Mouse (Mus musculus) small intestine, adult 10 weeks (tissue): ENCODE measurements around the gene Tas2r114. TPM values are rescaled to one million over a fixed set of nuclear protein-coding genes. Genes with fewer than 3 reads are reported as not detected.

Source experiments
- polyA plus RNA-seq: library from polyadenylated mRNA; stranded (reverse); fragments of 350-450 nt; fragmentation: Illumina TruSeq; extraction: RNeasy Lipid Tissue Mini Kit (QIAGEN cat#74804); gene quantifications from one replicate; pipeline ENCODE4 v1.2.3, GENCODE M21; 2014; ENCODE audit warnings: low replicate concordance

The Tas2r114 gene
- polyA plus RNA-seq, result not detected

GRCm38 (mm10) chr6:131689963-131690362 is at the start of gene Tas2r114:
TSS of gene Tas2r114 (minus strand) at chr6:131690063.

GRCm38 (mm10) chr6:131687395-131687794 is 2.5 kb downstream of the Tas2r114 start, which contains the start of gene Tas2r105:
TSS of gene Tas2r105 (minus strand) at chr6:131687495.

GRCm38 (mm10) chr6:131685644-131686043 is 4.2 kb downstream of the Tas2r114 start, which contains the start of gene Tas2r104:
TSS of gene Tas2r104 (minus strand) at chr6:131685744.

GRCm38 (mm10) chr6:131678786-131679185 is 11.1 kb downstream of the Tas2r114 start, which contains the start of gene Tas2r106:
TSS of gene Tas2r106 (minus strand) at chr6:131678886.

GRCm38 (mm10) chr6:131660049-131660448 is 29.8 kb downstream of the Tas2r114 start, which contains the start of gene Tas2r107:
TSS of gene Tas2r107 (minus strand) at chr6:131660149.

Other genes starting within 250 kb of the Tas2r114 start
- not detected for gene 5430401F13Rik, start 203.7 kb downstream of the Tas2r114 start, polyA plus RNA-seq
- not detected for gene Gm6619, start 203.7 kb downstream of the Tas2r114 start, polyA plus RNA-seq
- gene Tas2r130, start 59.2 kb downstream of the Tas2r114 start, polyA plus RNA-seq, result not detected
- not detected for gene Tas2r107, start 29.9 kb downstream of the Tas2r114 start, polyA plus RNA-seq
- gene Tas2r106, start 11.2 kb downstream of the Tas2r114 start, polyA plus RNA-seq, result not detected
- gene Tas2r104, start 4.3 kb downstream of the Tas2r114 start, polyA plus RNA-seq, result not detected
- not detected for gene Tas2r105, start 2.6 kb downstream of the Tas2r114 start, polyA plus RNA-seq